Mouse (Mus musculus): ENCODE measurements around the gene Pbrm1. TPM values are rescaled to one million over a fixed set of nuclear protein-coding genes. Genes with fewer than 3 reads are reported as not detected.

Pbrm1 gene
- 11.4 and 16.3 TPM in 2 replicates for polyA plus RNA-seq (2012; ENCODE audit: low replicate concordance)

GRCm38 (mm10) chr14:31018860-31019291 lies at the start of gene Pbrm1, which contains the start of gene Gnl3:
TSS of gene Pbrm1 (plus strand) at chr14:31019138.
TSS of gene Gnl3 (minus strand) at chr14:31019152.

DNA sequence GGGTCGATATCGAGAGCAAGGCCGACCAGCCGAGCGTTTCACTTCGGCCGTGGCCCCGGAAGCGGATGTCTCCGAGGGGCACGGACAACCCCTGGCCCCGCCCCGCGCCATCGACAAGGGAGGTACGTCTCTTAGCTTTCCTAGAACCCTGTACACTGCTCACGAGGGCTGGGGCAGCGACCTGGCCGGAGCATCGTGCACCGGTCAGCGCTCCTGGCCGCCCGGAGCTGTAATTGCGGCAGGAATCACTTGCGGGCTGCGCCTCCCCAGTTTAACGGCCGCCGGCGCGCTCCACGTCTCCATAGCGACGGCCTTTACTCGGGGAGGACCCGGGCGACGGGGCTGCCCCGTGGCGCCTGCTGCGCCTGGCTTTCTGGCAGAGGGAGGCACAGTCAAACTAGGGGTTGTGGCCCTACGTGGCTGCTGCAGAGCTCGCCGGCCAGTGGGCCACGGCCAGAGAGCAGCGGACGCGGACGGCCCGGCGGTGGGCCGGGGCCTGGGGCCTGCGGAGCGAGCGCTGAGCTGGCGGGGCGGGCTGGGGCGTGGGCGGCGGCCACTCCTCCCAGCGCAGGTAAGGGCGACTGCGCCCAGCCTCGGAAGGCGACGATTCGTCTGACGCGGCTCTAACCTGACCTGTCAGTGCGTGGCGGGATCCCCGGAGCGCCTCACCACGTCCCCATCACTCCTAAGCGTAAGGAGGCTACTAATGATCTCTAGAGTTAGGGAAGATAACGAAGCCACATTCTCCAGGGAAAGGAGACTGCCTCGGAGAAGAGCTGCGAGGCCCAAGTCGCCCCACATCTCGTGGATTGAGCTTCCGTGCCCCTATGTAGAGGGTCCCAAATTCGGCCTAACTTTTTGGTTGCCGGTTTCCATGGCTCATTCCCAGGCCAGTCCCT lies 17.4 kb upstream of the Pbrm1 start, which contains the start of the genes Glt8d1 and Spcs1:
Gene Glt8d1, plus strand, starts transcription at position 94 of the 899 bp plus-strand sequence.
Gene Spcs1, minus strand, starts transcription at position 366 of the 899 bp plus-strand sequence.

GRCm38 (mm10) chr14:31128826-31129219 lies 109.9 kb downstream of the Pbrm1 start, which contains the start of gene Smim4:
TSS of gene Smim4 (minus strand) at chr14:31128956.

GRCm38 (mm10) chr14:31130236-31131220 lies 111.6 kb downstream of the Pbrm1 start, which contains the start of gene Nt5dc2:
TSS of gene Nt5dc2 (plus strand) at chr14:31131053.

GRCm38 (mm10) chr14:31168425-31168824 lies 149.5 kb downstream of the Pbrm1 start, which contains the start of gene Stab1:
TSS of gene Stab1 (minus strand) at chr14:31168641.

Other genes with a start within 250 kb of the Pbrm1 start
- gene Tmem110, start 193.5 kb upstream of the Pbrm1 start, polyA plus RNA-seq (2012; ENCODE audit: low replicate concordance): 20.2 and 46.9 TPM in 2 replicates
- 0.75 TPM in 1 of 2 replicates, not detected in the other for gene Mustn1, start 139.9 kb upstream of the Pbrm1 start, polyA plus RNA-seq (2012; ENCODE audit: low replicate concordance)
- gene Itih4, start 132.7 kb upstream of the Pbrm1 start, polyA plus RNA-seq (2012; ENCODE audit: low replicate concordance): not detected in 2 replicates
- 0.05 TPM in 1 of 2 replicates, not detected in the other for gene Itih3, start 95.4 kb upstream of the Pbrm1 start, polyA plus RNA-seq (2012; ENCODE audit: low replicate concordance)
- not detected in 2 replicates for gene Itih1, start 75.8 kb upstream of the Pbrm1 start, polyA plus RNA-seq (2012; ENCODE audit: low replicate concordance)
- gene Nek4, start 67.8 kb upstream of the Pbrm1 start, polyA plus RNA-seq (2012; ENCODE audit: low replicate concordance): 2.8 and 2.9 TPM in 2 replicates
- 4.2 and 10.3 TPM in 2 replicates for gene Glt8d1, start 17.7 kb upstream of the Pbrm1 start, polyA plus RNA-seq (2012; ENCODE audit: low replicate concordance)
- 19.4 and 26.5 TPM in 2 replicates for gene Spcs1, start 17.5 kb upstream of the Pbrm1 start, polyA plus RNA-seq (2012; ENCODE audit: low replicate concordance)
- gene Gnl3, start within 50 bp of the Pbrm1 start, polyA plus RNA-seq (2012; ENCODE audit: low replicate concordance): 3.6 and 13.9 TPM in 2 replicates
- 30.1 and 46.4 TPM in 2 replicates for gene Smim4, start 109.8 kb downstream of the Pbrm1 start, polyA plus RNA-seq (2012; ENCODE audit: low replicate concordance)
- 3.8 and 17.4 TPM in 2 replicates for gene Nt5dc2, start 111.9 kb downstream of the Pbrm1 start, polyA plus RNA-seq (2012; ENCODE audit: low replicate concordance)
- gene Stab1, start 149.5 kb downstream of the Pbrm1 start, polyA plus RNA-seq (2012; ENCODE audit: low replicate concordance): 1.2 and 2.7 TPM in 2 replicates
- gene Tnnc1, start 189.2 kb downstream of the Pbrm1 start, polyA plus RNA-seq (2012; ENCODE audit: low replicate concordance): 0.18 TPM in 1 of 2 replicates, not detected in the other
- 207 and 272 TPM in 2 replicates for gene Nisch, start 197.8 kb downstream of the Pbrm1 start, polyA plus RNA-seq (2012; ENCODE audit: low replicate concordance)
- 0.05 and 0.17 TPM in 2 replicates for gene Sema3g, start 198.7 kb downstream of the Pbrm1 start, polyA plus RNA-seq (2012; ENCODE audit: low replicate concordance)
- gene Phf7, start 232.2 kb downstream of the Pbrm1 start, polyA plus RNA-seq (2012; ENCODE audit: low replicate concordance): 5.3 and 6.3 TPM in 2 replicates
- gene Bap1, start 232.3 kb downstream of the Pbrm1 start, polyA plus RNA-seq (2012; ENCODE audit: low replicate concordance): 42.4 and 44.6 TPM in 2 replicates